Mouse (Mus musculus) bone marrow, adult 2 months (tissue): ENCODE measurements around the gene Drg1.
"Not testable (repeated sequence)": the region's sequence is repeated elsewhere in the genome, so short reads cannot be mapped to it uniquely, and the experiment has no call there.

ENCODE experiments used
- CTCF ChIP-seq: fragments of 200-500 bp; IDR thresholded peaks from 2 replicates; pipeline ENCODE4 v1.5.1; 2011; ENCODE audit warnings: low read length, control low read depth; ENCODE audit not compliant: control insufficient read depth, insufficient read depth
- POLR2A ChIP-seq: fragments of 200-500 bp; IDR thresholded peaks from 2 replicates; pipeline ENCODE4 v1.6.1; 2011; ENCODE audit warnings: low read depth, mild to moderate bottlenecking, control low read depth, low read length, borderline replicate concordance; ENCODE audit not compliant: control insufficient read depth

DNA sequence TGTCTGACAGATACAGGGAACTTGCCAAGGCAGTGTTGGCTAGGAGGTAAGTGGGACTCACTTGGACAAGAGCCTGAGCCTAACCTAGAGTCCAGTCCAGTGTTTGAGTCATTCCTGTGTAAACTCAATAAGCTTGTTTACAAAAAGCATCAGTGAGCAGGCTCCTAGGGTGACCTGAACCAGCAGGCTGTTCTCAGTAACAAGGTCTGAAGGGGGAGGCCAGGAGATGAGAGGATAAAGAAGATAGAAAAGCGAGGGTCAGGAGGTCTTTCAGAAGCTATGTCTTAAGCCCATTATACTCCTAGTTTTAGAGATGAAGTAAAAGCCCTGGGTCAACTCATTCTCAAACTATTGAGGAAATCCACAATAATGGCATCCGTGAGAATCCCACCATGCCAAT is 104.8 kb downstream of the Drg1 start:
- TF ChIP-seq POLR2A, CTCF: not testable (repeated sequence)
